Mouse (Mus musculus): ENCODE results near the gene Gm45261.

DNA sequence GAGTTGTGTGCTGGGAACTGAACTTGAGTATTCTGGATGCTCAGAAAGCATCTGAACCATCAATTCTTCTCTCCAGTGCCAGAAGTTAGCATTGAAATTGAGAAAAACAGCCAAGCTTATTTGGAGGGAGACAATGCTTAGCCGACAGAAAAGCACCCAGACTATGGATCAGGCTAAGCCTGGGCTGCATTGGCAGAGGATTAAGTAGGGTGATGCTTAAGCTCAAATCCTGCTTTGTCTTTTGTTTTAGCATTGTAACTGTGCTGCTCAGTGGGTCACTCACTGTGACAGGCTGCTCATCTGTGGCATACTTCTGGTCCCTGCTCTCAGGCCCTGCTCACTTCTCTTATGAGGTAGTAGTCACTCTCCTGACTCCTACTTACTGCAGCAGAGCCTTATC lies 36.6 kb downstream of the Gm45261 start:
- TF ChIP-seq POLR2A (IDR thresholded peaks at IDR 0.05; ENCODE audit: borderline replicate concordance, extremely low read depth, low read depth, low read length) (no peak), CTCF (IDR thresholded peaks at IDR 0.05; ENCODE audit: insufficient read depth, low read length) (no peak)

Measured in lung, adult 2 months (tissue).